Mouse (Mus musculus): Measurements from ENCODE around the gene Flvcr2. TPM values are rescaled to one million over a fixed set of nuclear protein-coding genes. Genes with fewer than 3 reads are reported as not detected.

The Flvcr2 gene
- polyA plus RNA-seq, 1 experiment from 2014 or later: 1.4 TPM

- Histone ChIP-seq H3K9ac (ENCODE audit: low read length) (no peak overlapping the region), H3K27me3 (ENCODE audit: control insufficient read depth, insufficient read depth, low read length) (0 out of 2 replicates have a peak, but pooled peaks cover 2% of the 10 kb centered on the region), H3K4me2 (ENCODE audit: low read depth, severe bottlenecking) (no peak overlapping the region), H3K4me1 (ENCODE audit: control insufficient read depth, insufficient read depth, low read length) (peaks cover 3% of the 10 kb centered on the region; the same call in 1 of the 2 replicates), H3K27ac (replicated peaks; ENCODE audit: low read depth, low read length) (no peak overlapping the region), H3K36me3 (ENCODE audit: control insufficient read depth, insufficient read depth, low read length) (no peaks in the 10 kb centered on the region), H3K9me3 (ENCODE audit: control insufficient read depth, low read length) (no peaks in the 10 kb centered on the region), H3K4me3 (ENCODE audit: low read depth, low read length) (no peak overlapping the region)
- WGBS: 84% methylated on average over 10 of the region's 10 CpGs
- ATAC-seq (ENCODE audit: insufficient number of reproducible peaks, low FRiP score, low TSS enrichment, low read depth) (no peak), DNase-seq (ENCODE audit: low spot score) (no peak)
Measured at GRCm38 (mm10) chr12:85747343-85747742, 1.0 kb downstream of the Flvcr2 start.

GRCm38 (mm10) chr12:85749861-85750260 lies 3.5 kb downstream of the Flvcr2 start:
- DNase-seq (ENCODE audit: low spot score): no peak
- Histone ChIP-seq H3K4me3 (ENCODE audit: low read depth, low read length) (no peak overlapping the region), H3K36me3 (ENCODE audit: control insufficient read depth, insufficient read depth, low read length) (no peaks in the 10 kb centered on the region), H3K9ac (ENCODE audit: low read length) (no peak overlapping the region), H3K27me3 (ENCODE audit: control insufficient read depth, insufficient read depth, low read length) (0 out of 2 replicates have a peak, but pooled peaks cover 2% of the 10 kb centered on the region), H3K4me1 (ENCODE audit: control insufficient read depth, insufficient read depth, low read length) (peaks cover 3% of the 10 kb centered on the region; the same call in 1 of the 2 replicates), H3K27ac (replicated peaks; ENCODE audit: low read depth, low read length) (no peak overlapping the region), H3K4me2 (ENCODE audit: low read depth, severe bottlenecking) (no peak overlapping the region), H3K9me3 (ENCODE audit: control insufficient read depth, low read length) (no peaks in the 10 kb centered on the region)
- 90% methylated on average over 9 of the region's 9 CpGs for WGBS
- ATAC-seq (ENCODE audit: insufficient number of reproducible peaks, low FRiP score, low TSS enrichment, low read depth): no peak

GRCm38 (mm10) chr12:85752116-85752515 lies 5.8 kb downstream of the Flvcr2 start:
- Histone ChIP-seq H3K27me3 (ENCODE audit: control insufficient read depth, insufficient read depth, low read length) (0 out of 2 replicates have a peak, but pooled peaks cover 2% of the 10 kb centered on the region), H3K36me3 (ENCODE audit: control insufficient read depth, insufficient read depth, low read length) (no peaks in the 10 kb centered on the region), H3K9me3 (ENCODE audit: control insufficient read depth, low read length) (no peaks in the 10 kb centered on the region), H3K27ac (replicated peaks; ENCODE audit: low read depth, low read length) (no peak overlapping the region), H3K9ac (ENCODE audit: low read length) (no peak overlapping the region), H3K4me3 (ENCODE audit: low read depth, low read length) (no peak overlapping the region), H3K4me1 (ENCODE audit: control insufficient read depth, insufficient read depth, low read length) (no peaks in the 10 kb centered on the region), H3K4me2 (ENCODE audit: low read depth, severe bottlenecking) (no peak overlapping the region)
- WGBS: 83% methylated on average over 6 of the region's 6 CpGs
- ATAC-seq (ENCODE audit: insufficient number of reproducible peaks, low FRiP score, low TSS enrichment, low read depth) (no peak), DNase-seq (ENCODE audit: low spot score) (no peak)

- ATAC-seq (ENCODE audit: insufficient number of reproducible peaks, low FRiP score, low TSS enrichment, low read depth): no peak
- Histone ChIP-seq H3K4me3 (ENCODE audit: low read depth, low read length) (no peak overlapping the region), H3K4me1 (ENCODE audit: control insufficient read depth, insufficient read depth, low read length) (no peaks in the 10 kb centered on the region), H3K36me3 (ENCODE audit: control insufficient read depth, insufficient read depth, low read length) (no peaks in the 10 kb centered on the region), H3K27ac (replicated peaks; ENCODE audit: low read depth, low read length) (no peak overlapping the region), H3K27me3 (ENCODE audit: control insufficient read depth, insufficient read depth, low read length) (no peaks in the 10 kb centered on the region), H3K9ac (ENCODE audit: low read length) (no peak overlapping the region), H3K9me3 (ENCODE audit: control insufficient read depth, low read length) (no peaks in the 10 kb centered on the region), H3K4me2 (ENCODE audit: low read depth, severe bottlenecking) (no peak overlapping the region)
- no peak for DNase-seq (ENCODE audit: low spot score)
- WGBS: 59% methylated on average over 2 of the region's 2 CpGs
Measured at GRCm38 (mm10) chr12:85753223-85753622, 6.9 kb downstream of the Flvcr2 start.

GRCm38 (mm10) chr12:85754611-85755265 lies 8.4 kb downstream of the Flvcr2 start:
- H3K9ac ChIP-seq (ENCODE audit: low read length): no peak overlapping the region
- ATAC-seq (ENCODE audit: insufficient number of reproducible peaks, low FRiP score, low TSS enrichment, low read depth) (no peak), DNase-seq (ENCODE audit: low spot score) (no peak)
- H3K27me3 ChIP-seq (ENCODE audit: control insufficient read depth, insufficient read depth, low read length): no peaks in the 10 kb centered on the region
- no peak overlapping the region for H3K4me2 ChIP-seq (ENCODE audit: low read depth, severe bottlenecking)
- H3K36me3 ChIP-seq (ENCODE audit: control insufficient read depth, insufficient read depth, low read length): no peaks in the 10 kb centered on the region
- H3K4me3 ChIP-seq (ENCODE audit: low read depth, low read length): no peak overlapping the region
- 55% methylated on average over 5 of the region's 5 CpGs for WGBS
- H3K4me1 ChIP-seq (ENCODE audit: control insufficient read depth, insufficient read depth, low read length): no peaks in the 10 kb centered on the region
- H3K9me3 ChIP-seq (ENCODE audit: control insufficient read depth, low read length): no peaks in the 10 kb centered on the region
- no peak overlapping the region for H3K27ac ChIP-seq (replicated peaks; ENCODE audit: low read depth, low read length)

- no peak overlapping the region for H3K4me3 ChIP-seq (ENCODE audit: low read depth, low read length)
- H3K36me3 ChIP-seq (ENCODE audit: control insufficient read depth, insufficient read depth, low read length): no peaks in the 10 kb centered on the region
- DNase-seq (ENCODE audit: low spot score) (no peak), ATAC-seq (ENCODE audit: insufficient number of reproducible peaks, low FRiP score, low TSS enrichment, low read depth) (no peak)
- no peaks in the 10 kb centered on the region for H3K9me3 ChIP-seq (ENCODE audit: control insufficient read depth, low read length)
- no peaks in the 10 kb centered on the region for H3K4me1 ChIP-seq (ENCODE audit: control insufficient read depth, insufficient read depth, low read length)
- no peaks in the 10 kb centered on the region for H3K27me3 ChIP-seq (ENCODE audit: control insufficient read depth, insufficient read depth, low read length)
- H3K9ac ChIP-seq (ENCODE audit: low read length): no peak overlapping the region
- H3K27ac ChIP-seq (replicated peaks; ENCODE audit: low read depth, low read length): no peak overlapping the region
- 80% methylated on average over 3 of the region's 3 CpGs for WGBS
- no peak overlapping the region for H3K4me2 ChIP-seq (ENCODE audit: low read depth, severe bottlenecking)
Measured at GRCm38 (mm10) chr12:85756455-85756854, 10.1 kb downstream of the Flvcr2 start.

- ATAC-seq (ENCODE audit: insufficient number of reproducible peaks, low FRiP score, low TSS enrichment, low read depth) (no peak), DNase-seq (ENCODE audit: low spot score) (no peak)
- 73% methylated on average over 3 of the region's 3 CpGs for WGBS
- H3K36me3 ChIP-seq (ENCODE audit: control insufficient read depth, insufficient read depth, low read length): no peaks in the 10 kb centered on the region
- H3K4me3 ChIP-seq (ENCODE audit: low read depth, low read length): no peak overlapping the region
- H3K9me3 ChIP-seq (ENCODE audit: control insufficient read depth, low read length): no peaks in the 10 kb centered on the region
- H3K27me3 ChIP-seq (ENCODE audit: control insufficient read depth, insufficient read depth, low read length): no peaks in the 10 kb centered on the region
- H3K27ac ChIP-seq (replicated peaks; ENCODE audit: low read depth, low read length): no peak overlapping the region
- no peak overlapping the region for H3K9ac ChIP-seq (ENCODE audit: low read length)
- no peaks in the 10 kb centered on the region for H3K4me1 ChIP-seq (ENCODE audit: control insufficient read depth, insufficient read depth, low read length)
- no peak overlapping the region for H3K4me2 ChIP-seq (ENCODE audit: low read depth, severe bottlenecking)
Measured at GRCm38 (mm10) chr12:85757074-85757473, 10.7 kb downstream of the Flvcr2 start.

GRCm38 (mm10) chr12:85758741-85759140 lies 12.4 kb downstream of the Flvcr2 start:
- H3K36me3 ChIP-seq (ENCODE audit: control insufficient read depth, insufficient read depth, low read length): no peaks in the 10 kb centered on the region
- no peak overlapping the region for H3K4me3 ChIP-seq (ENCODE audit: low read depth, low read length)
- WGBS: 86% methylated on average over 8 of the region's 8 CpGs
- no peak overlapping the region for H3K9ac ChIP-seq (ENCODE audit: low read length)
- H3K4me2 ChIP-seq (ENCODE audit: low read depth, severe bottlenecking): no peak overlapping the region
- H3K4me1 ChIP-seq (ENCODE audit: control insufficient read depth, insufficient read depth, low read length): no peaks in the 10 kb centered on the region
- ATAC-seq (ENCODE audit: insufficient number of reproducible peaks, low FRiP score, low TSS enrichment, low read depth) (no peak), DNase-seq (ENCODE audit: low spot score) (no peak)
- no peak overlapping the region for H3K27ac ChIP-seq (replicated peaks; ENCODE audit: low read depth, low read length)
- no peaks in the 10 kb centered on the region for H3K9me3 ChIP-seq (ENCODE audit: control insufficient read depth, low read length)
- no peaks in the 10 kb centered on the region for H3K27me3 ChIP-seq (ENCODE audit: control insufficient read depth, insufficient read depth, low read length)

- Histone ChIP-seq H3K27ac (replicated peaks; ENCODE audit: low read depth, low read length) (no peak overlapping the region), H3K4me1 (ENCODE audit: control insufficient read depth, insufficient read depth, low read length) (no peaks in the 10 kb centered on the region), H3K9ac (ENCODE audit: low read length) (no peak overlapping the region), H3K9me3 (ENCODE audit: control insufficient read depth, low read length) (no peaks in the 10 kb centered on the region), H3K4me2 (ENCODE audit: low read depth, severe bottlenecking) (no peak overlapping the region), H3K27me3 (ENCODE audit: control insufficient read depth, insufficient read depth, low read length) (no peaks in the 10 kb centered on the region), H3K4me3 (ENCODE audit: low read depth, low read length) (no peak overlapping the region), H3K36me3 (ENCODE audit: control insufficient read depth, insufficient read depth, low read length) (no peaks in the 10 kb centered on the region)
- no peak for DNase-seq (ENCODE audit: low spot score)
- no peak for ATAC-seq (ENCODE audit: insufficient number of reproducible peaks, low FRiP score, low TSS enrichment, low read depth)
- 85% methylated on average over 4 of the region's 4 CpGs for WGBS
Measured at GRCm38 (mm10) chr12:85761471-85761870, 15.1 kb downstream of the Flvcr2 start.
